Mouse (Mus musculus): Measurements from ENCODE around the gene Elof1. TPM values are rescaled to one million over a fixed set of nuclear protein-coding genes. Genes with fewer than 3 reads are reported as not detected.

The Elof1 gene
- polyA plus RNA-seq (2014; fragmentation: Nextera tagmentation; extraction: Ambion mirVana), result 182 and 196 TPM in 2 replicates

- peak within 1 kb of the TSS; percentile 88 for H3K4me3 ChIP-seq (ENCODE audit: low read depth, low read length)
- peak within 1 kb of the TSS; percentile 93 for H3K9ac ChIP-seq (ENCODE audit: low read depth, low read length)
- H3K36me3 ChIP-seq (ENCODE audit: control insufficient read depth, insufficient read depth, low read length), result peaks cover 23% of the 10 kb centered on the region
- peak within 1 kb of the TSS; percentile 77 for H3K27ac ChIP-seq (replicated peaks; ENCODE audit: low read depth, low read length)
- H3K9me3 ChIP-seq (ENCODE audit: control insufficient read depth, low read length), result no peaks in the 10 kb centered on the region
- no peaks in the 10 kb centered on the region for H3K27me3 ChIP-seq (replicated peaks; ENCODE audit: control insufficient read depth, insufficient read depth, low read length)
- peak within 1 kb of the TSS; percentile 64 for H3K4me2 ChIP-seq (ENCODE audit: low read depth, low read length)
- peaks cover 13% of the 10 kb centered on the region for H3K4me1 ChIP-seq (ENCODE audit: control insufficient read depth, insufficient read depth, low read length)
- WGBS, result under 1% methylated on average over 38 of the region's 52 CpGs
- peak; percentile 98 for DNase-seq (ENCODE audit: low spot score)
- peak; percentile 98 for ATAC-seq (ENCODE audit: low read depth)
Observed at GRCm38 (mm10) chr9:22116740-22117426, at the start of gene Elof1. TSS of gene Elof1 (minus strand) at chr9:22117172.

- Histone ChIP-seq H3K27ac (replicated peaks; ENCODE audit: low read depth, low read length) (no peak overlapping the region), H3K4me3 (ENCODE audit: low read depth, low read length) (no peak overlapping the region), H3K36me3 (ENCODE audit: control insufficient read depth, insufficient read depth, low read length) (no peaks in the 10 kb centered on the region), H3K27me3 (replicated peaks; ENCODE audit: control insufficient read depth, insufficient read depth, low read length) (no peaks in the 10 kb centered on the region), H3K9me3 (ENCODE audit: control insufficient read depth, low read length) (peaks cover 5% of the 10 kb centered on the region; the same call in 1 of the 2 replicates), H3K4me1 (ENCODE audit: control insufficient read depth, insufficient read depth, low read length) (no peaks in the 10 kb centered on the region), H3K9ac (ENCODE audit: low read depth, low read length) (no peak overlapping the region), H3K4me2 (ENCODE audit: low read depth, low read length) (no peak overlapping the region)
- WGBS, result 92% methylated on average over 10 of the region's 10 CpGs
- DNase-seq (ENCODE audit: low spot score) (no peak), ATAC-seq (ENCODE audit: low read depth) (no peak)
Observed at GRCm38 (mm10) chr9:22166686-22167085, 49.7 kb upstream of the Elof1 start.

GRCm38 (mm10) chr9:22165964-22166363, 49.0 kb upstream of the Elof1 start:
- no peak for DNase-seq (ENCODE audit: low spot score)
- no peak overlapping the region for H3K4me2 ChIP-seq (ENCODE audit: low read depth, low read length)
- H3K4me1 ChIP-seq (ENCODE audit: control insufficient read depth, insufficient read depth, low read length), result no peaks in the 10 kb centered on the region

GRCm38 (mm10) chr9:22164711-22165668, 48.0 kb upstream of the Elof1 start:
- ATAC-seq (ENCODE audit: low read depth) (peak; percentile 80), DNase-seq (ENCODE audit: low spot score) (peak; percentile 72)
- Histone ChIP-seq H3K9me3 (ENCODE audit: control insufficient read depth, low read length) (peaks cover 5% of the 10 kb centered on the region; the same call in 1 of the 2 replicates), H3K4me2 (ENCODE audit: low read depth, low read length) (peak overlapping the region; percentile 90), H3K27me3 (replicated peaks; ENCODE audit: control insufficient read depth, insufficient read depth, low read length) (no peaks in the 10 kb centered on the region), H3K27ac (replicated peaks; ENCODE audit: low read depth, low read length) (peak overlapping the region; percentile 52; the same call in 1 of the 2 replicates), H3K36me3 (ENCODE audit: control insufficient read depth, insufficient read depth, low read length) (no peaks in the 10 kb centered on the region), H3K4me1 (ENCODE audit: control insufficient read depth, insufficient read depth, low read length) (no peaks in the 10 kb centered on the region), H3K4me3 (ENCODE audit: low read depth, low read length) (peak overlapping the region; percentile 64), H3K9ac (ENCODE audit: low read depth, low read length) (peak overlapping the region; percentile 76)
- 3% methylated on average over 37 of the region's 54 CpGs for WGBS

More at GRCm38 (mm10) chr9:22165964-22166363, 49.0 kb upstream of the Elof1 start:
- H3K27ac ChIP-seq (replicated peaks; ENCODE audit: low read depth, low read length), result no peak overlapping the region
- no peak for ATAC-seq (ENCODE audit: low read depth)
- H3K9me3 ChIP-seq (ENCODE audit: control insufficient read depth, low read length), result peaks cover 5% of the 10 kb centered on the region; the same call in 1 of the 2 replicates
- H3K36me3 ChIP-seq (ENCODE audit: control insufficient read depth, insufficient read depth, low read length), result no peaks in the 10 kb centered on the region
- no peaks in the 10 kb centered on the region for H3K27me3 ChIP-seq (replicated peaks; ENCODE audit: control insufficient read depth, insufficient read depth, low read length)
- 41% methylated on average over 6 of the region's 6 CpGs for WGBS
- no peak overlapping the region for H3K4me3 ChIP-seq (ENCODE audit: low read depth, low read length)
- H3K9ac ChIP-seq (ENCODE audit: low read depth, low read length), result no peak overlapping the region

GRCm38 (mm10) chr9:22162912-22163311, 45.9 kb upstream of the Elof1 start:
- Histone ChIP-seq H3K4me1 (ENCODE audit: control insufficient read depth, insufficient read depth, low read length) (peaks cover under 1% of the 10 kb centered on the region; the same call in 1 of the 2 replicates), H3K36me3 (ENCODE audit: control insufficient read depth, insufficient read depth, low read length) (peaks cover 9% of the 10 kb centered on the region; the same call in 1 of the 2 replicates), H3K9ac (ENCODE audit: low read depth, low read length) (no peak overlapping the region), H3K27ac (replicated peaks; ENCODE audit: low read depth, low read length) (no peak overlapping the region), H3K9me3 (ENCODE audit: control insufficient read depth, low read length) (peaks cover 5% of the 10 kb centered on the region; the same call in 1 of the 2 replicates), H3K27me3 (replicated peaks; ENCODE audit: control insufficient read depth, insufficient read depth, low read length) (no peaks in the 10 kb centered on the region), H3K4me3 (ENCODE audit: low read depth, low read length) (no peak overlapping the region), H3K4me2 (ENCODE audit: low read depth, low read length) (no peak overlapping the region)
- no peak; the same call in 1 of the 2 replicates for ATAC-seq (ENCODE audit: low read depth)
- 80% methylated on average over 7 of the region's 7 CpGs for WGBS
- DNase-seq (ENCODE audit: low spot score), result no peak

GRCm38 (mm10) chr9:22162305-22162704, 45.3 kb upstream of the Elof1 start:
- H3K27me3 ChIP-seq (replicated peaks; ENCODE audit: control insufficient read depth, insufficient read depth, low read length), result no peaks in the 10 kb centered on the region
- ATAC-seq (ENCODE audit: low read depth), result no peak
- H3K9me3 ChIP-seq (ENCODE audit: control insufficient read depth, low read length), result peaks cover 5% of the 10 kb centered on the region; the same call in 1 of the 2 replicates
- H3K9ac ChIP-seq (ENCODE audit: low read depth, low read length), result no peak overlapping the region
- H3K4me3 ChIP-seq (ENCODE audit: low read depth, low read length), result no peak overlapping the region
- no peak overlapping the region for H3K4me2 ChIP-seq (ENCODE audit: low read depth, low read length)
- DNase-seq (ENCODE audit: low spot score), result no peak
- H3K36me3 ChIP-seq (ENCODE audit: control insufficient read depth, insufficient read depth, low read length), result peaks cover 11% of the 10 kb centered on the region; the same call in 1 of the 2 replicates
- WGBS, result 68% methylated on average over 9 of the region's 9 CpGs
- no peak overlapping the region for H3K27ac ChIP-seq (replicated peaks; ENCODE audit: low read depth, low read length)
- H3K4me1 ChIP-seq (ENCODE audit: control insufficient read depth, insufficient read depth, low read length), result peaks cover 5% of the 10 kb centered on the region; the same call in 1 of the 2 replicates

- H3K36me3 ChIP-seq (ENCODE audit: control insufficient read depth, insufficient read depth, low read length), result peaks cover 11% of the 10 kb centered on the region; the same call in 1 of the 2 replicates
- no peaks in the 10 kb centered on the region for H3K27me3 ChIP-seq (replicated peaks; ENCODE audit: control insufficient read depth, insufficient read depth, low read length)
- ATAC-seq (ENCODE audit: low read depth) (no peak), DNase-seq (ENCODE audit: low spot score) (no peak)
- peaks cover 5% of the 10 kb centered on the region; the same call in 1 of the 2 replicates for H3K4me1 ChIP-seq (ENCODE audit: control insufficient read depth, insufficient read depth, low read length)
- no peak overlapping the region for H3K9ac ChIP-seq (ENCODE audit: low read depth, low read length)
- no peak overlapping the region for H3K4me2 ChIP-seq (ENCODE audit: low read depth, low read length)
- H3K4me3 ChIP-seq (ENCODE audit: low read depth, low read length), result no peak overlapping the region
- no peak overlapping the region for H3K27ac ChIP-seq (replicated peaks; ENCODE audit: low read depth, low read length)
- no peaks in the 10 kb centered on the region for H3K9me3 ChIP-seq (ENCODE audit: control insufficient read depth, low read length)
- 39% methylated on average over 6 of the region's 6 CpGs for WGBS
Observed at GRCm38 (mm10) chr9:22161299-22161698, 44.3 kb upstream of the Elof1 start.

GRCm38 (mm10) chr9:22157516-22158265, 40.7 kb upstream of the Elof1 start:
- 71% methylated on average over 34 of the region's 34 CpGs for WGBS
- Histone ChIP-seq H3K36me3 (ENCODE audit: control insufficient read depth, insufficient read depth, low read length) (peaks cover 11% of the 10 kb centered on the region; the same call in 1 of the 2 replicates), H3K27me3 (replicated peaks; ENCODE audit: control insufficient read depth, insufficient read depth, low read length) (no peaks in the 10 kb centered on the region), H3K9me3 (ENCODE audit: control insufficient read depth, low read length) (no peaks in the 10 kb centered on the region), H3K4me1 (ENCODE audit: control insufficient read depth, insufficient read depth, low read length) (peaks cover 5% of the 10 kb centered on the region; the same call in 1 of the 2 replicates), H3K4me3 (ENCODE audit: low read depth, low read length) (peak overlapping the region; percentile 67), H3K9ac (ENCODE audit: low read depth, low read length) (peak overlapping the region; percentile 88), H3K4me2 (ENCODE audit: low read depth, low read length) (peak overlapping the region; percentile 76), H3K27ac (replicated peaks; ENCODE audit: low read depth, low read length) (no peak overlapping the region)
- ATAC-seq (ENCODE audit: low read depth) (no peak), DNase-seq (ENCODE audit: low spot score) (no peak)

All from embryonic facial prominence, embryonic 14.5 days (tissue).